Mouse (Mus musculus) lung, adult 18-20 months (tissue): ENCODE results near the gene Map3k5.
A peak's percentile ranks its signal among the peaks of the same experiment; 100 is the strongest.

Experiments
- DNase-seq, 2 experiments: peaks; one replicate each; pipeline ENCODE4 v3.0.0; 2022; ENCODE audit warnings: mixed read lengths in 2 of 2

Map3k5 gene

DNA sequence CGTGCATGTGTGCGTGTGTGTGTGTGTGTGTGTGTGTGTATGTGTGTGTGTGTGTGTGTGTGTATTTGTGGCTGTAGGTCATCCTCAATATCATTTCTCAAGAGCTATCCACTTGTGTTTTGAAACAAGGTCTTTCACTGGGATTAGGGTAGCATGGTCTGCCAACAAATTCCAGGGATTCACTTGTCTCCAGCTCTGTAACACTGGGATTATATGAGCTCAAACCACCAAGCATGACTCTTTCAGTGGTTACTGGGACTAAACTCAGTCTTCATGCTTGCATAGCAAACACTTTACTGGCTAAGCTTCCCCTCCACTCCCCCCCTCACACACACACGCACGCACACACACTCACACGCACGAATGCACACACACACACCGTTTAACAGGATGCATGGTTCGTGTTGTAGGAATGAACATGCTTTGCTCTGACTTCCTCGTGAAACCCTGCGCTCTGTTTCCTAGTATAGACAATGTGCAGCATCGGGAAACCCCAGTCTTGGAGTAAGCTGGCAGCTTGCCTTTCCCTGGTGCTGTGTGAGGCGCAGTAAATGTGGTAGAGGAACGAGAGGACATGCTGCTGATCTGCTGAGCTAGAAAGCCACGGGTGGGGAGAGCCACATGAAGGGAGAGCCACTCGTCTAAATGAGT, 126.2 kb downstream of the Map3k5 start:
- DNase-seq: no peak

DNA sequence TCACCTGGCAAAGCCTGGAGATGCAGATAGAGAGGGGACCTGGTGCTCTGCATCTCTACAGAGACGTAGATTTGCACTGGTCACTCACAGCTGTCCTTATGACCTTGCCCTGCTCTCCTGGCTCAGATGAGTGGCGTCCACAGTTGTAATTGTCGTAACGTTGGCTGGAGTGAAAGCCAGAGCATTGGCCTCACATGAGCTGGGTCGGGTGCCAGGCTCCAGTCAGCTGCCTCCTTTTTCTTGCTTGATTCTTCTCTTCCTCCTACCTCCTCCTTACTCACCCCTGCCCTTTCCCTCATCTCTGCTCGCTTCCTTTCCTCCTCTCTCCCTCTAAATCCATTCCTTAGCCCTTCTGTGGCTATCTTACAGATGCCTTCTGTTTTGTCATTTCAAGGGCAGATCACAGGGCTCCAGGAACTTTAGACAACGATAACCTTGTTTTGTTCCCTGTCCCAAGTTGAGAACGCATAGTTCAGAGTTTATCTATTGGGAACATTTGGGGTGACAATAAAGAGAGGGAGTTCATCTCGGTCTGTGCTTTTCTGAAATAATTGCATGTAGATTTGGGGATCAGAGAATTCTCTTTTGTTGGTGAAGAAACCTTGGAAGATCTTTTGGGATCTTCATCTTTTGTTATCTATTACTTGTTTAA, 130.4 kb downstream of the Map3k5 start:
- DNase-seq: no peak

DNA sequence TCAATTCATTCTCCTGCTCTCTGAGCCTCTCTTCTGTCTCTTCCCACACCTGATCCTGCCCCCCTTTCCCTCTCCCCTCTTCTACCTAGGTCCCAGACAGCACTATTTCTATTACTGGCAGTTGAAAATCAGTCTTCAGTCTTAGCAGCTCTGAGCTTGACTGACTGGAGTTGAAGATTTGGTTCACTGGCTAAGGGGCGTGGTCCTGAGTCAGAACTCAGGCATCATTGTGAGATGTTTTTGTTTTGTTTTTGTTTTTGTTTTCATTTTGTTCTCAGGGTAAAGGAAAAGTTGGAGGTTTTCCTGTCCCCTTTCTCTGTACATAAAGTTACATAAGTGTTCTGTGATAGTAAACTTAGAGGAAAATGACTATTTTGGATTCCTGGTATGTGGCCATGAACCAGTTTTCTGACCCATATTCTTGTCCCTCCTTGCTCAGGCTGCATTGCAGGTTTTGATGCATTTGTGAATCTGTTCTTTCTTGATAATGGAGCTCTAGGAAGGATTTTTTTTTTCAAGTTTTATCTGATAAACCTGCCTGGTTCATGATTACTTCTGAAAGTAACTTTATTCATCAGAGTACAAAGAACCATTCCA, 131.9 kb downstream of the Map3k5 start:
- no peak for DNase-seq

DNA sequence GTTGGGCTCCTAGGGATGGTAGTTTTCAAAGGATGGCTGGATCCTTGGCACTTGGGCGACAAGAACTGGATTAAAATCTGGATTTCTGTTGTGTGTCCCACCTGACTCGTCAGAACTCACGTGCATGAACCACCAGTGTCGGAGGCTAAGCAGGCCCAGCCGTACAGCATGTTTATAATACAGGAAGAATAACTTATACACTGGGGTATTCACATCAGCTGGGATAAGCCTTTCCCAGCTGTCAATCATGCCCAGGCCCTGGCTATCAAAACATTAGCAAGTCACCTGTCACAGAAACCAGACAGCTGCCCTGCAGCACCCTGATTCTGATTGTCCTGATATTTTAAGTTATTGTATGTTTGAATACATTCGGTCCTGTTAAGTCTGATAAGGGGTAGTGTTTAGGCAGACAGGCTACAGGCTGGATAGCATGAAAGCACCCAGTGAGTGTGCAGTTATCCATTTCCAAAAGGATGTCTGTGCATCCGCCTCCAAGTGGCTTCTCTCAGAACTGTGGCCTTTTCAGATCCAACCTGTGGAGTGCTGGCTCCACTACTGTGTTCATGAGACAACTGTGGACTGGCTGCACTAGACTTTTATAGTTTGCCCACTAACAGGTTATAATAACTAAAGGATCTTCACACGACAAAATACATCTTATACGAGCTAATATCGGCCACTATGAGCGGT, 135.6 kb downstream of the Map3k5 start:
- no peak for DNase-seq

DNA sequence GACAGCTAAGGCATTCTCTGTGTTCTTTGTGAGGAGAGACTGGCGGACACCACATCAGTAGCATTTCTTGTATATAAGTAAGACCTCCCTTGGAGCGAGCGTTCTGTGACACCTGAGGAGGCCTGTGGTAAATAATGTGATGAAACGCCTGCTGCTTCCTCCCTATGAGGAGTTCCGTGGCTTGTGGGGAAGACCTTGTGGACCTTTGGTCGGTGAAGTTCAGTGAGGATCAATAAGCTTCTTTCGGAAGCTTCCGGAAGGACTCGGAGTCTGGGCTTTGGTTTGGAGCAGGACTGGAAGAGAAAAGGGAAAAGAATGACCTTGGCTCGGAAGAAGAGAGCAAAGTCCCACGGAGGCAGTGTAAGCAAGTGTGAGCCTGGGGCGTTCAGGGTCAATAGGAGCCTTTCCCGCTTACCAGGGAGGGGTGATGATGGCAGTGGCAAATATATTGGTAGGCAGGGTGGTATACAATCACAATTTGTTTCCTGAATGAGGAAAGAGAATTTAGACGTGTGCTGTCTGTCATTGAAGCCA, 136.4 kb downstream of the Map3k5 start:
- DNase-seq: no peak

DNA sequence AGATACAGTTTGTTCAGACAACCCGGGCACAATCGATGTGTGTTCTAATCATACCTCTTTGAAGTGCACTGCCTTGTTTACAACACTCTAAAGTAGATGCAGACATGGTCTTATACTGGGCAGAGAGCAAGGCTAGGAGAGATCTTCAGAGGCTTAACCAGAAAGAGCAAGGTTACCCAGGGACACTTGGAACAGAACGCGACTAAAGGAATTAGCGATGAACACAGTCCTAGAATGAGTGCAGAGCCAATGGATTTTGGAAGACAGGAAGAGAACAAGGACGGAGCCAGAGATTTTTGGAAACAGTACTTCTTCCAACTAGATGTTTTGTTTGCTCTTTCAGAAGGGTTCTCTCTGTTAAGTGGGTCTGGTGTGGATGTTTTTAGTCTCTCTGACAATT, 137.4 kb downstream of the Map3k5 start:
- no peak for DNase-seq

DNA sequence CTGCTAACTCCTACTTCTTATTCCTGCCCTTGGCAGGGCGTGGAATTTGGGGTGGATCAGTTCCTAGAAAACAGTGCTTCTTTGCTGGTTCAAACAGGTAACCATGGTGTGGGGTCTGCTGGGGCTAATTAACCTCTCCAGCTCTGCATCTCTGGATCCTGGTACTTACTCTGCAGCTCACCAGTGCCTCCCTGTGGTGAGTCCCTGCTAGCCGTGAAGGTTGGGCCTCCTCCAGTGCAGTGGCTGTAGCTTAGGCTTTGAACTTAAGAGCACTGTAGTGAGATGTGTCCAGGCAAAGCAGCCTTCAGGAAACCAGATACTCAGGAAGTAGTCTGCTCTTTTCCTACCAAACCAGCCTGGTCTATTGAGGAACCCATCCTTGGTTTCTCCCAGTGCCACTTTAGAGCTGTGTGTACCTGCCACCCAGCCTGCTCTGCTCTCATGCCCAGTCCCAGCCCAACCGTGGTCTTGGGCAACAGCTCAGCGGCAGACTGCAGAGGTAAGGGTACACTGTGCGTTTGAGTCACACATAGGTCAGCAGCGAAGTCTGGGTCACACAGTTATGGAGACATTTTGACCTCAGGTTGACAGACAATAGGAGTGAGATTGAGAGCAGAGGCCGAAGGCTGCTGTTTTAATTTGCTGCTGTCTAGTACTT, 139.1 kb downstream of the Map3k5 start:
- DNase-seq: peak; percentile 77 to 83

DNA sequence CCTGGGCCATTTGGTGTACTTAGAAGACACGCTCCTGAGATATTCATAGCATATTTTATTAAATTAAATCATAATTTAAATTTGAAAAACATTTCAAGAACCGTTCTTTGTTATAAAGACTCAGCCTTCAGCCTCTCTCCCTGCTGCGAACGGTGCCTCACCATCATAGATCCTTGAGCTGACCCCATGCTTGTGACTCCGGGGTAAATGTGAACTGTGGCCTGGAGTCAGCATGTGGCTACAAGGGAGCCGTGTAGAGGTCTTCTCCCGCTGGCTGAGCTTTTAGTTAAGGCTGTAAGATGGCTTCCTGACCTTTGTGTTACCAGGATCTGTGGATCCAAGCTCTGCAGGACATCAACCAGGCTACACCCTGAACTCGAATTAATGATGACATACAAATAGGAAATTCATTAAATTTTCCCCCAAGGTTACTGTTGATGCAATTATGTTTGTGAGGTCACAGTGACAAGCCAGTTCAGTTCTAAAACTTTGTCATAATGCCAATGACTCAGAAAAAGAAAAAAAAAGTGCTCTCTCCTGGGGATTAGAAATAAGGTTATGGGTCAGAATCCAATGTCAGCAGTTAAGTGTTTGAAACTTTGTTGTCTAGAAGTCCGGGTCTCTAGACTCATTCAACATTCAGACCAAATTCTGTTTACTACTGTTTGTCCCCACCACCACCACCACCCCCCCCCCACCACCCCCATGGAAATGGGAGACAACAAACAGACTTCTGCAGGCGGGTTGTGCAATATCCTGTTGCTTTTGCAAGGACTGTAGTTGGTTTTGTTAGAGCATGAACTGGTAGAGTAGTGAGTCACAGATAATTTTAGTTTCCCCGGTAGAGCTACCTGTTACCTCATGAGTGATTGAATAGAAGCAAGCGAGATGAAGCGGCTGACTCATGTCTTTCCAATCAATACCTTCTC, 142.5 kb downstream of the Map3k5 start:
- peak in 1 of 2 experiments; percentile 58 for DNase-seq

DNA sequence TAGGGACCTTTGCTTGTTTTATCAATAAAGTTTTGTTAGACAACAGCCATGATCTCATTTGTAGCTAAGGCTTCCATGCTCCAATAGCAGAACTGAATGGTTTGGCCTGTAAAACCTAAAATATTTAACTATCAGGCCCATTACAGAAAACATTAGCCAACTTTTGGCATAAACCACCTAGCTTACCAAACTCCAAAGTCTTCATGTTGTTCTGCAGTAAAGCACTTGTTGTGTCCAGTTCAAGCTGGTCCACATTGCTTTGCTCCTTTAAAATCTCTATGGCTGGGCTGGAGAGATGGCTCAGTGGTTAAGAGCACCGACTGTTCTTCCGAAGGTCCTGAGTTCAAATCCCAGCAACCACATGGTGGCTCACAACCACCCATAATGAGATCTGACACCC, 144.1 kb downstream of the Map3k5 start:
- DNase-seq: no peak

DNA sequence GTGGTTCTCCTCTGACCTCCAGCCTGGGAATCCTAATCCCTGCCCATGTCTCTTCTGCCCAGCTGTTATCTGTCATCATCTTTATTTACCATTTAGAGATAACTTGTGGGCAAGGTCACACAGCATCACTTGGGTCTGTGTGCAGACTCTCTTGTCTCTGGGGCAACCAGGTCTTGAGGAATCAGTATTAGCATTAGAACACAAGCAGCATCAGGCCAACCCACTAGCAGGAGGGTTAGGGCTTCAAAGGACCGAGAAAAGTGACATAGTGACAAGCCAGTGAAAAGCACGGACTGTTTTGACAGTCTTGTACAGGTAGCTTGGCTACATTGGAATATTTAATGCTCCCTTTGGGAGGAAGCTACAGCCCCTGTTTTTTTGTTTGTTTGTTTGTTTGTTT, 153.6 kb downstream of the Map3k5 start:
- DNase-seq: no peak

DNA sequence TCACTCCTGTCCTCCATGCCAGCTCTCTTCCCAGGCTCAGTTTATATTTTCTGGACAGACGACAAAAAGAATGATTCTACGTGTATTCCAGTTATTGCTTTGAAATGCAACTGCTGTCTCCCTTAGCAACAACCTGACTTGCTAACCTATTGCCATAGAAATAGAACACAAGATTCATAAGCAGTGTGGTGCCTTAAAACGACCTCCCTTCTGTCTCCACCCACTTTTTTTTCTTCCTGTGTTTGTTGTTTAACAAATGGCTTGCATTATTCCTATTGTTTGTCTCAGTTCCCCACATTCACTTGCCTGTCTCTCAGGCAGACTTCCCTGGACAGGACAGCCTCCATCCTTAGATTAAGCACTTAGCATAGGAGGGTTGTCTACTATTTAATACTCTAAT, 154.8 kb downstream of the Map3k5 start:
- DNase-seq: no peak

DNA sequence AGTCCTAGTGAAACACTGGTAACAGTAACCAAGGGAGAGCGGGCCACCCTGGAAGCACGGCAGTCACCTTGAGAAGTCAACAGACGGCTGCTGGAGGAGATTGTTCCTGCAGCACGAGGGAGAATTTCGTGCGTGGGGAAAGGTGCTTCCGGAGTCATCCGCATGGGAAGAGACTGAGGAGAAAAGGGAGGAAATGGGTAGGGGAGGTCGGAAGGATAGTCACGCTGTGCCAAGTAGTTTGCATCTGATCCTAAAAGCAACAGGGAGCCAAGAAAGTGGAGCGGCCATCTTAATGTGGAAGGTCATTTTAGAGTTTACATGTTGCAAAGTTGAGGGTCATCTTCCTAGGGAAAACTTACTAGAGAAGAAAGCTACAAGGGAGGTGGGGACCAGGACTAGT, 155.9 kb downstream of the Map3k5 start:
- peak in 1 of 2 experiments; percentile 17 for DNase-seq

DNA sequence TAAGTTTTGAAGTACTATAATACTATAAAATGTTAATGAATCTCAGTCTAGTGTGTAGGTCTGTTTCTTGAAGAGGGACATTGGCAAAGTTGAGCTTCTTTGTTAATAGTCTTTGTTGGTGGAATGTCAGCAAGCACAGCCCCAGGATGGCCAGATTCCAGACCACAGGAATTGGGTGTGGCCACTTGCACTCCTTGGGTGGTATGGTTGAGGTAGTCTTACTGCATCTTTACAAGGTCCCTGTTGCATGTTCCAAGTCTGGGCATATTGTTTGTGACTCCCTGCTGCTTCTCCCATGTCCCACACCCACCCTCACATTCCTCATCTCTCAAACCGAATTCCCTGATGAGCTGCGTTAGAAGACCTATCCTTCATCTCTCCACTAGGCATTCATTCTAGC, 157.1 kb downstream of the Map3k5 start:
- peak; percentile 63 to 77 for DNase-seq

DNA sequence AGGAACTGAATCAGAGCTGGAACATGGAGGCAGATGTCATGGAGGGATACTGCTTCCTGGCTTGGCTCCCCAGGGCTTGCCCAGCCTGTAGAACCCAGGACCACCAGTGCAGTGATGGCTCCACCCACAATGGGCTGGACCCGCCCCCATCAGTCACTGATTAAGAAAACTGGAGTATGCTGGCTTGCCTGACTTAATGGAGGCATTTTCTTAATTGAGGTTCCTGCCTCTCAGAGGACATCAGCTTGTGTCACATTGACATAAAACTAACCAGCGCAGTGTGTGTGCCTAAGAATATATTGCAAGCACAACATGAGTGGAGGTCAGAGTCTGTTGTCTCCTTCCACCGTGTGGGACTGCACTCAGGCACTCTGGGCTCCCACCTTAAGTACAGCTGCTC, 158.1 kb downstream of the Map3k5 start:
- no peak for DNase-seq

DNA sequence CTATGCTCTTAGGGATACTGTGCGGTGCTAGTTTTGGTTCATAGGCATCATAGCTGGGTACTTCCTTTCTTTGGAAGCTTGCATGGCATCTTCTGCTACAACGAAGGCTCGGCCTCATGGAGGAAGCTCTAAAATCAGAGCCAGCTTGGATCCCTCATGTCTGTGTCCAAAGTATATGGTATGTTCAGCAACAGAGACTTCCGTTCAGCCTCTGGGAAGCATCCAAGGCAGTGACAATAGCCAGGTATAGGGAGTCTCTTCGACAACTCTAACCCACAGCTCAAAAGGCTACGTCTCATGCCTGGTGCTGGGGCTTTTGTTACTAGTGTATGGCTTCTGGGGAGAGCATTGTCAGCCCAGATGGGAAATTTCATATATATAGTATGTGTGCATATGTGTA, 167.2 kb downstream of the Map3k5 start:
- DNase-seq: no peak

DNA sequence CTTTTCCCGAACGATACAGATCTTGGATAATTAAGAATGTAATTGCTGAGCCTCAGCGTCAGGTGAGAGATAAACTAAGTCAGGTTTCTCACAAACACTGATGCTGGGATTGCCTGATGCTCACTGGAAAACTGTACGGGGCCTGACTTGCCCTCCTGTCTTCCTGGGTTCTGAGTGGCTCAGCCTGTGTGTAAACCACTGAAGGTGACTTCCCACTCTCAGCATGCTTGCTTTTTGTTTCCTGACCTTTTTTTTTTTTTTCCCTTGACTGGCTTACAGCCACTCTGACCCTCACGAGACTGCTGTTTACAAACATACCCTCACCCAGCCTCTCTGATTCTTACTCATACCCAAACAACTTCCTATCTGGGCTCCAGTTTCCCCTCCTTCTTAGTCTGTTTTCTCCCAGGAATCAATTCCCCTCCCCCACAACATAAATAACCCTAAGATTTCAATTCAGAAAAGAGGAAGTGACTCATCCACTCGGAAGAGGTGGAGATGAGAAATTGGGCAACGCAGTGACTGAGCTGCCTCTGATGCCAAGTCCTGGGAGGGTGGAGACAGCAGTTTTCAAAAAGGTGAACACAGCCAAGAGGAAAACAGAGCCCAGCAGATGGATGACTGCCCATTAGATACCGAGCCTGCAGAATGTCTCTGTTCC, 170.1 kb downstream of the Map3k5 start:
- DNase-seq: peak; percentile 91 to 95

DNA sequence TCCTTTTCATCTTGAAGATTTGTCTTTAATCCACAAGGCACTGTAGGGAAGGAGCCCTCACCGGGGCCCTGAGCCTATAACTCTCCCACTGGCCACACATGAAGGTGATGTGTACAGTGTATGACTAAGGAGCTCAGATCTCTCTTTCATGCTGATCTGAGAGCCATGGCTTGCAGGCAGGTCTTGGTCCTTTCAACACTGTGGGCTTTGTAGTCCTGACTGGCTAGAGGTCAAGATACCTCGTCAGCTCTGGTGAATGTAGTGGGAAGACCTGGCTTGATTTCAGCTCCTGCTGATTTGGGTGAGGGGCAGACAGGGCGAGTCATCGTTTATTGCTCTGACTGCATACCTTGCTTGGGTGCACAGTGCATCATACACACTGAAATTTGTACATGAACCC, 171.3 kb downstream of the Map3k5 start:
- no peak for DNase-seq

DNA sequence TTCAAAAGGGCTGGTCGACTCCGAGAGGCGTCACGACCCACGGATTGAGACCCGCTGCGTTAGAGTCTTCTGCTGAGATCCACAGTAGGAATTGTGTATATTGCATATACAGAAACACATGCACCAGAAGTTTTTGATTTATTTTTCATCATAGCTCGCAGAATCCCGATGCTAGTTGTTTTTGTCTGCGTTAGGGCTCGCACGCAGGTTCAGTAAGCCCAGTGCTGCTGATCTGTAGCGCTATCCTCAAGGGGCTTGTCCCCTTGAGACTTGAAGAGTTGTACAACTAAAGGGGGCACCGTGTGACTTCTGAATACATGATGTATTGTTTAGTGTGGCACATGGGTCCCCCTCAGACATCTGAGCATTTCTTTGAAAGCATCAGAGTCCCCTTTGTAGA, 172.8 kb downstream of the Map3k5 start:
- no peak for DNase-seq

DNA sequence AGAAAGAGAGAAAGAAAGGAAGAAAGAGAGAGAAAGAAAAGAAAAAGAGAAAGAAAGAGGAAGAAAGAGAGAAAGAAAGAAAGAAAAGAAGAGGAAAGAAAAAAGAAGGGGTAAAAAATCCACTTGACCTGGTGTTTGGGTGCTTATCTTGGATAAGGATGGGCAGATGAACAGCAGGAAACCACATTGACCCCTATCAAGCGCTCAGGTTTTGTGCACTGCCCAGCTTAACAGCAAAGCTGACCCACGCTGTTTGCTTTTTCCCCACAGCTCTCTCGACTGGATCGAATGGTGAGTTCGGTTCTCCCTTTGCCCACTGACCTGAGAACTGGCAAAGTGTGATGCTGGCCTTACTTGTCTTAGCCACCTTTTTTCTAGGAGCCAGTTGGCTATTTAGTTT, 177.2 kb downstream of the Map3k5 start:
- DNase-seq: no peak

DNA sequence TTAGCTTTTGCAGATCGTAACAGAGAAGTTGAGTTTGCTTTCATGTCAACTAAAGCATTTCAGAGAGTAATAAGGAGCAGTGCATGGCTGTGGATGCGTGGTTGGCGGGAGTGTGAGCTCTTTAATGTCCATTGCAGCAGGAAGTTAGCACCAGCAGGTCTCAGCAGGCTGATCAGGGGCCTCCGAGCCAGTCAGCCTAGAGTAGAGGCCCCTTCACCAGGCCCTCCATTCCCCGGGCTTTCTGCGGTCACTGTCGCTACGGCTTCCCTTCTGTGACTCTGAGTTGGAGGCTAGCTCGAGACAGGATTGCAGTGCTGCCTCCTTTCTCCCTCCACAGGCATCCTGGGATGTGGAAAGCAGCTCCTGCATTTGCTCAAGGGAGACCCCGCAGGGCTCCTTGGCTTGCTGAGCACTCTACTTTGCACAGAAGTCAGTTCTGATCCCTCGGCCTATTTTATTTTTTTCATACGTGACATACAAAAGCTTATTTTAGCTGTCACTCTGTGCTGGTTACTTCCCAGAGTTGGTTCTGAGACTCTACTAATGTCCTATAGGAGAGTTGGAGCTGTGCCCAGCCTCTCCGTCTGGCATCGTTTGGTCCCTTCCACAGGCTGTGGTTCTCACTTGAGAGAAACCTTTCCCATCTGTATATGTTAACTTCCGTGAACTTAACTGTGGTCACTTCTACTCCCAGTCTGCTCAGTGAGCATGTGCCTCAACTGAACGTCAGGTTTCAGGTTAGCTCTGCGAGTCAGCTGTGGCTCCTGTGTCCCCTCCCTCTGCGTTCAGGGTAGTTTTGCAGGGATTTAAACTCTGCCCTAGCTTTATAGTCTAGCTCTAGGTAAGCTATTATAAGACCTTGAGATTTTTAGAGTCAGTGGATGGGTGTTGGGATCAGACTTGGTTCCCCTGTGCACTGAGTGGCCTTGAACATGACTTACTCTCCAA, 178.0 kb downstream of the Map3k5 start:
- DNase-seq: no peak
